ENCODE assay signal across 10 mouse cellular contexts in the genomic region with DNA sequence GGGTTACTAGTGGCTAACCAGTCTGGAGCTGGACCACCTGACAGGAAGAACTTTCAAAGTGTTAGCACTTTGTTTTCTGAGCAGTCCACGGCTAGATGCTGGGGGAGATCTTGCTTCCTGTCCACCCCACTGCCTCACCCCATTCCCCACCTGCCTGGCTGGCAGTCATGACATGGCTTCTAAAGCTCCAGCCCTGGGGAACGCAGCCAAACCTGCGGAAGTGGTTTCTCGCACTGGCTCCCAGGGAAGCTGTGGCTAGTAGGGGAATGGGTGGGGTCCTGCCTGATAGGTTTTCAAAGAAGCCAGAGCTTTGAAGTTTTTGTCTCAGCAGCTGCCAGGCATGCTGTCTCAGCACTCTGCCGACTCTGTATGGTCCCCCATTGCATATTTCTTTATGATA.
DNase-seq lines count a peak whose midpoint lies in the region; ATAC-seq and TF ChIP-seq lines count a peak whose summit lies in the region.
"Had no signal": no experiment of that assay in that cellular context is flagged by ENCODE, and none has a peak within 500 bp of the region (broad histone marks: within the 10 kb centered on the region; RNA-seq: fewer than 3 reads in every experiment).

No protein-coding gene starts in this region.

- 34% methylated on average over 5 of the region's 5 CpGs for WGBS in lung, embryonic 14.5 days
- WGBS in lung, adult 2 months: 31% methylated on average over 5 of the region's 5 CpGs
- WGBS in hindbrain, postnatal 0 days: 60% methylated on average over 5 of the region's 5 CpGs

- H3K36me3 ChIP-seq in lung, embryonic 14.5 days (ENCODE audit: insufficient read depth): no peaks in the 10 kb centered on the region
- no peaks in the 10 kb centered on the region for H3K36me3 ChIP-seq in hindbrain, postnatal 0 days (ENCODE audit: insufficient read depth, low read length)
- H3K36me3 ChIP-seq: hindbrain, embryonic 10.5 days; limb, embryonic 13.5 days had no signal

- no peak overlapping the region for H3K4me2 ChIP-seq in lung, embryonic 14.5 days
- no peak overlapping the region for H3K4me2 ChIP-seq in hindbrain, postnatal 0 days (ENCODE audit: low read depth, low read length)
- H3K4me2 ChIP-seq: limb, embryonic 13.5 days had no signal

- H3K27me3 ChIP-seq in lung, embryonic 14.5 days (ENCODE audit: insufficient read depth, low read length): no peaks in the 10 kb centered on the region
- no peaks in the 10 kb centered on the region for H3K27me3 ChIP-seq in hindbrain, postnatal 0 days (ENCODE audit: insufficient read depth, low read length)
- H3K27me3 ChIP-seq: limb, embryonic 13.5 days had no signal

- TF ChIP-seq POLR2A in lung, adult 2 months (IDR thresholded peaks at IDR 0.05; ENCODE audit: borderline replicate concordance, extremely low read depth, low read depth, low read length): no peak

- no peaks in the 10 kb centered on the region for H3K9me3 ChIP-seq in lung, embryonic 14.5 days (ENCODE audit: low read depth, low read length)
- H3K9me3 ChIP-seq in hindbrain, postnatal 0 days (ENCODE audit: low read length): no peaks in the 10 kb centered on the region
- H3K9me3 ChIP-seq: hindbrain, embryonic 10.5 days; limb, embryonic 13.5 days had no signal

- H3K9ac ChIP-seq in lung, embryonic 14.5 days: no peak overlapping the region
- H3K9ac ChIP-seq in hindbrain, postnatal 0 days (replicated peaks; ENCODE audit: low read length): no peak overlapping the region
- H3K9ac ChIP-seq: limb, embryonic 13.5 days had no signal

- ATAC-seq in lung, embryonic 14.5 days (ENCODE audit: insufficient read depth): no peak
- ATAC-seq in common myeloid progenitor, adult 5-6 weeks (replicated peaks; ENCODE audit: low read depth, poor library complexity, severe bottlenecking): peak; percentile 90
- ATAC-seq in hindbrain, postnatal 0 days: no peak
- no peak for ATAC-seq in frontal cortex, adult (ENCODE audit: low TSS enrichment)

- H3K4me1 ChIP-seq in lung, embryonic 14.5 days (ENCODE audit: insufficient read depth): peaks cover 20% of the 10 kb centered on the region
- H3K4me1 ChIP-seq in lung, adult 2 months (ENCODE audit: control insufficient read depth, insufficient read depth, low read length): peaks cover 19% of the 10 kb centered on the region
- peaks cover 7% of the 10 kb centered on the region; the same call in 1 of the 2 replicates for H3K4me1 ChIP-seq in hindbrain, postnatal 0 days (ENCODE audit: insufficient read depth, low read length)
- H3K4me1 ChIP-seq: hindbrain, embryonic 10.5 days had no signal

- no peak for DNase-seq in lung, embryonic 14.5 days
- DNase-seq in lung, adult 2 months: no peak
- peak; percentile 82 for DNase-seq in naive thymus-derived CD4-positive, alpha-beta T cell, adult 2 months (ENCODE audit: low read depth)
- DNase-seq in testis, postnatal 10 days (ENCODE audit: low spot score): no peak
- no peak for DNase-seq in hindbrain, postnatal 0 days (ENCODE audit: low spot score)
- DNase-seq in adrenal gland, postnatal 14 days: no peak

- no peak overlapping the region for H3K4me3 ChIP-seq in lung, embryonic 14.5 days (ENCODE audit: low read depth, low read length)
- no peak overlapping the region for H3K4me3 ChIP-seq in lung, adult 2 months (replicated peaks; ENCODE audit: extremely low read depth, low read depth, low read length)
- H3K4me3 ChIP-seq in hindbrain, postnatal 0 days (ENCODE audit: low read length): no peak overlapping the region
- H3K4me3 ChIP-seq: hindbrain, embryonic 10.5 days; limb, embryonic 13.5 days had no signal

- H3K27ac ChIP-seq in lung, embryonic 14.5 days (ENCODE audit: low read depth): peak overlapping the region; percentile 47; the same call in 1 of the 2 replicates
- H3K27ac ChIP-seq in hindbrain, postnatal 0 days: no peak overlapping the region
- H3K27ac ChIP-seq: hindbrain, embryonic 10.5 days had no signal

- no peak for TF ChIP-seq CTCF in lung, embryonic 14.5 days (IDR thresholded peaks at IDR 0.05; ENCODE audit: low read depth)
- TF ChIP-seq CTCF in lung, adult 2 months (IDR thresholded peaks at IDR 0.05; ENCODE audit: insufficient read depth, low read length): no peak
- TF ChIP-seq CTCF in hindbrain, postnatal 0 days (IDR thresholded peaks at IDR 0.05; ENCODE audit: low read depth): no peak
